Mouse (Mus musculus) kidney, adult 2 months (tissue): ENCODE data around the gene Cd151. TPM values are rescaled to one million over a fixed set of nuclear protein-coding genes. Genes with fewer than 3 reads are reported as not detected.

Source experiments
- DNase-seq: peaks from one replicate; pipeline ENCODE4 v3.0.0; 2021
- H3K27ac ChIP-seq: fragments of 200-500 bp; 2 replicates; pipeline ENCODE4 v1.5.1; 2012; ENCODE audit warnings: low read depth, low read length, control low read depth, inconsistent platforms; ENCODE audit not compliant: insufficient read depth
- H3K27me3 ChIP-seq: fragments of 200-500 bp; replicated peaks from 2 replicates; pipeline ENCODE4 v1.6.1; 2012; ENCODE audit warnings: mild to moderate bottlenecking, moderate library complexity, low read length, inconsistent platforms; ENCODE audit not compliant: control insufficient read depth, insufficient read depth
- H3K36me3 ChIP-seq: fragments of 200-500 bp; 2 replicates; pipeline ENCODE4 v1.6.1; 2012; ENCODE audit warnings: mild to moderate bottlenecking, moderate library complexity, low read length, inconsistent platforms; ENCODE audit not compliant: control insufficient read depth, insufficient read depth
- H3K4me1 ChIP-seq: fragments of 200-500 bp; 2 replicates; pipeline ENCODE4 v1.6.1; 2011; ENCODE audit warnings: low read length; ENCODE audit not compliant: control insufficient read depth, insufficient read depth
- H3K4me3 ChIP-seq: fragments of 200-500 bp; 2 replicates; pipeline ENCODE4 v1.5.1; 2011; ENCODE audit warnings: mild to moderate bottlenecking, low read depth, low read length, control low read depth; ENCODE audit not compliant: insufficient read depth
- CTCF ChIP-seq: fragments of 200-500 bp; conservative IDR thresholded peaks from 2 replicates; pipeline ENCODE4 v1.5.1; 2011; ENCODE audit warnings: low read depth, mild to moderate bottlenecking, control low read depth, low read length, moderate library complexity, mixed read lengths; ENCODE audit not compliant: insufficient read depth, insufficient read length
- POLR2A ChIP-seq: fragments of 200-500 bp; IDR thresholded peaks from one replicate; pipeline ENCODE4 v1.6.1; 2011; ENCODE audit warnings: low read depth, low read length, control low read depth
- WGBS: fragments of 180-500 bp; shearing (Covaris S2); methylation state at CpG from one replicate; pipeline ENCODE4 v1.1.7; 2018; 5-methylcytosine and 5-hydroxymethylcytosine counted together
- polyA plus RNA-seq: library from polyadenylated mRNA; depleted of rRNA; stranded (reverse); fragments of >200 nt; gene quantifications from 2 replicates; pipeline ENCODE4 v1.2.3, GENCODE M21; 2012

Gene Cd151
- polyA plus RNA-seq, 1 experiment, result 274 TPM

- no peak for TF ChIP-seq POLR2A
- TF ChIP-seq CTCF, result no peak
- no peaks in the 10 kb centered on the region for H3K36me3 ChIP-seq
- H3K4me1 ChIP-seq, result peaks cover 27% of the 10 kb centered on the region
- H3K27me3 ChIP-seq, result no peaks in the 10 kb centered on the region
- no peak for DNase-seq
- H3K27ac ChIP-seq, result peak overlapping the region; percentile 98
- 1% methylated on average over 7 of the region's 7 CpGs for WGBS
- peak overlapping the region; percentile 96 for H3K4me3 ChIP-seq
These were observed 9.8 kb downstream of the Cd151 start for GRCm38 (mm10) chr7:141476981-141477370.

- 43% methylated on average over 4 of the region's 4 CpGs for WGBS
- no peaks in the 10 kb centered on the region for H3K27me3 ChIP-seq
- H3K4me3 ChIP-seq, result no peak overlapping the region
- H3K4me1 ChIP-seq, result peaks cover 32% of the 10 kb centered on the region
- peak overlapping the region; percentile 98 for H3K27ac ChIP-seq
- no peak for TF ChIP-seq CTCF
- no peak for TF ChIP-seq POLR2A
- DNase-seq, result no peak
- H3K36me3 ChIP-seq, result no peaks in the 10 kb centered on the region
These were observed 10.5 kb downstream of the Cd151 start for GRCm38 (mm10) chr7:141477578-141478269.

- Histone ChIP-seq H3K36me3 (no peaks in the 10 kb centered on the region), H3K27me3 (no peaks in the 10 kb centered on the region), H3K4me1 (peaks cover 31% of the 10 kb centered on the region), H3K27ac (peak overlapping the region; percentile 98), H3K4me3 (no peak overlapping the region)
- 58% methylated on average over 5 of the region's 5 CpGs for WGBS
- TF ChIP-seq CTCF, result no peak
- no peak for TF ChIP-seq POLR2A
- no peak for DNase-seq
These were observed 11.1 kb downstream of the Cd151 start for GRCm38 (mm10) chr7:141478270-141478748.

GRCm38 (mm10) chr7:141480842-141481497, 13.8 kb downstream of the Cd151 start:
- Histone ChIP-seq H3K4me3 (no peak overlapping the region), H3K27me3 (no peaks in the 10 kb centered on the region), H3K4me1 (peaks cover 22% of the 10 kb centered on the region), H3K27ac (no peak overlapping the region), H3K36me3 (no peaks in the 10 kb centered on the region)
- TF ChIP-seq CTCF, result peak; percentile 97
- TF ChIP-seq POLR2A, result no peak
- WGBS, result 14% methylated on average over 10 of the region's 10 CpGs
- peak; percentile 83 for DNase-seq

- 4% methylated on average over 81 of the region's 81 CpGs for WGBS
- Histone ChIP-seq H3K27ac (no peak overlapping the region), H3K4me3 (peak overlapping the region; percentile 44; the same call in 1 of the 2 replicates), H3K4me1 (peaks cover 22% of the 10 kb centered on the region), H3K27me3 (no peaks in the 10 kb centered on the region), H3K36me3 (no peaks in the 10 kb centered on the region)
- TF ChIP-seq POLR2A (no peak), CTCF (peak; percentile 40; the same call in 1 of the 2 replicates)
- DNase-seq, result peak; percentile 59
These were observed 14.6 kb downstream of the Cd151 start for GRCm38 (mm10) chr7:141481498-141482401.

- 35% methylated on average over 11 of the region's 11 CpGs for WGBS
These were observed 15.4 kb downstream of the Cd151 start for GRCm38 (mm10) chr7:141482531-141483024.

More at GRCm38 (mm10) chr7:141482531-141483024, 15.4 kb downstream of the Cd151 start:
- Histone ChIP-seq H3K27me3 (no peaks in the 10 kb centered on the region), H3K4me3 (peak overlapping the region; percentile 44; the same call in 1 of the 2 replicates), H3K4me1 (peaks cover 14% of the 10 kb centered on the region), H3K36me3 (no peaks in the 10 kb centered on the region), H3K27ac (no peak overlapping the region)
- no peak for DNase-seq
- TF ChIP-seq POLR2A (no peak), CTCF (no peak)
